Mouse (Mus musculus) T-helper 1 cell (primary cell): Measurements from ENCODE around the gene Arhgdia.

ENCODE experiments used
- in situ Hi-C: fragments of 300-600 bp; cut with MboI, MseI; formaldehyde crosslinking; loops from one replicate; pipeline ENCODE4 v1.15.1; 2025; ENCODE audit warnings: high pct_unique_total_duplicates

Gene Arhgdia

DNA sequence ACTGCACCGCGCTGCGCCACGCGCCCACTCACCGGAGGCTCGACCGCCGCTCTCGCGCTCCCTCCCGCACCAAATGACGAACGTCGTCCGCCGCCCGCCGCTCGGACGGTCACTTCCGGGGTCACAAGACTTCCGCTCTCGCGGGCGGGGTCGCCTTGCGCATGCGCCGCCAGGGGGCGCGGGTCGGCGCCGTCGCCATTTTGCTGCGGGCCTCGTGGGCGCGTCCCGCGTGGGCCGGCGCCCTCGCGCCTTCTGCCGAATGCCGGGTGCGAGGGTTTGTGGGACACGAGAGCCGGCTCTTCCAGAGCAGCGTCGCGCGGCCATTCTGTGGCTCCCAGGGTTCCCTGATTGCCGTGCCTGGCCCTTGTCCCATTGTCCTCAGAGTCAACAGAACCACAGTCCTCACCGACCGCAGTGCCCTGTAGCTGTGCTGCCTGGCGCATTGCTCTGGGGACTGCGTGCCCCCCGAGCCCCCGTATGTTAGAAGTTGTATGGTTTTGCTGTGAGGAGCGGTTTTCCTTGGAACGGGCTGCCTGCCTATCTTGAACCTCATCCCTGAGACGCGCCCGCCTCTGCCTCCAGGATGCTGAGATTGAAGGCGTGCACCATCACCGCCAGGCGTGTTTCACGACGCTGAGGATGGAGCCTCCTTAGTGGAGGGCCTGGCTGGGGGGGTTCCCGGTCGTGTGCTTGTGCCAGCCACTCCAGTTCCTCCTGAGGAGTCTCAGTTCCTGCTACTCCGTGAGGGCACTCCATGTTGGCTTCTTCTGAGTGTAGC lies at the start of gene Arhgdia:
Arhgdia (minus strand) TSS at position 135 of the 778 bp plus-strand sequence.
- in situ Hi-C loops = no loop called here

GRCm38 (mm10) chr11:120630401-120630871 lies 49.0 kb upstream of the Arhgdia start:
- in situ Hi-C loops = no loop called here

GRCm38 (mm10) chr11:120629911-120630310 lies 48.5 kb upstream of the Arhgdia start:
- in situ Hi-C loops = no loop called here

- in situ Hi-C loops = no loop called here
These were observed 47.9 kb upstream of the Arhgdia start for GRCm38 (mm10) chr11:120629341-120629730.

DNA sequence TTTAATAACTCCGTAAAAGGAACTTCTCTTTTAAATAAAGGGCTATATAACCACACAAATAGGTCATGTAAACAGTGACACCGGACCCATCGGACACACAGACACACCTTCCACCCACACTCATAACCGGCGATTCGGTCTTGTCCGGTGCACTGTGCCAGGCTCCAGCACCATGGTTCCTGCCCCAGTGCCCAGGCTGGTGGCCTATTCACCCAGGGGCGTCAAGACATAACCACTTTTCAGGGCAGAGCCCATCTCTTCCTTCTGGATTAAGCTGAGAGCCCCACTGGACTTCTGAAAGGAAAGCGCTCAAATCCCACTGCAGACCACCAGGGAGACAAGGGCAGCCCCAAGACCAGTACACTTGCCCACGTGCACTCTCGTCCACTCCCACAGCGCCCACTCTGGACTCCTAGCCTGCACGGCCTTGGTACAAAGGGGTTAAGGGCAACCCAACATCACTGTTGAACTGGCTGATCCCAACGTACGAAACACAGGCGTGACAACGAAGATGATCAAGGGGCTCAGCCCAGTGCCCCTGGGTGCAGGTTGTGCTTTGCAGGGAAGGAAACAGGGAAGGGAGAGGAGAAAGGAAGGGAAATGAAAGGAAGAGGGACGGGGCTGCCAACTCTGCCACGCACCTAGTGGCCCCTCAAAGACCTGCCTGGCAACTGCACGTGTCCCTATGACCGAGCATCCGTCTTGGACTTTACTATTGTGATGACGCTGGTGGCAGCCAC lies 47.3 kb upstream of the Arhgdia start:
- in situ Hi-C loops = no loop called here

GRCm38 (mm10) chr11:120627468-120628300 lies 46.3 kb upstream of the Arhgdia start:
- in situ Hi-C loops = no loop called here

- in situ Hi-C loops = no loop called here
These were observed 45.5 kb upstream of the Arhgdia start for GRCm38 (mm10) chr11:120626785-120627467.

DNA sequence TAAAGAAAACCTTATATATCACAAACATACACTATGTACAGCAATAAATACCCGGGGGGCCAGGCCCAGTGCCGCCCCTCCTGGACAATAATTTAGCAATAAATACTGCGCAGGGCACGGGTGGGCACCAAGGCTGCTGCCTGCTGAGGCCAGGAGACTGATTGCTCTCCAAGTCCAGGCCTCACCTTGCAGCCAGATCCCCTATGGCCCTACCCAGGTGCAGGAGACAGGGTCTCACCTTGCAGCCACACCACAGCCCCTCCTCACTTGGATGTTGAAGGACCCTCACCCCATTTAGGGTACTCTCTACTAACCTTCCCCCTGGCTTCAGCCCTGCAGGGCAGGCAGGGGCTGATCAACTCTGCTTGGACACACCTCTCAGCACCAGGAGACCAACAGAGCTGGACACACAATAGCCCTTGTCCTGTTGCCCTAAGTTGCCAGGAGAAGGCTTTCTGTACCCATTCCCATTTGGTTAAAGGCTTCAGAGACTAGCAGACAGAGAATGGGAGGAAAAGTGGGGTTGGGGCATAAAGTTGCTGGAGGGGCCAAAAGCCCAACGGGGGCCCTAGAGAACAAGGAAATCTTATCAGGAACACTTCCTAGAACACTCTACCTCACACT lies 43.8 kb upstream of the Arhgdia start, which contains the start of gene Sirt7:
Sirt7 (minus strand) TSS at position 89 of the 624 bp plus-strand sequence.
- in situ Hi-C loops = no loop called here

GRCm38 (mm10) chr11:120624680-120625111 lies 43.3 kb upstream of the Arhgdia start:
- in situ Hi-C loops = no loop called here

- in situ Hi-C loops = no loop called here
These were observed 42.7 kb upstream of the Arhgdia start for GRCm38 (mm10) chr11:120623961-120624679.

DNA sequence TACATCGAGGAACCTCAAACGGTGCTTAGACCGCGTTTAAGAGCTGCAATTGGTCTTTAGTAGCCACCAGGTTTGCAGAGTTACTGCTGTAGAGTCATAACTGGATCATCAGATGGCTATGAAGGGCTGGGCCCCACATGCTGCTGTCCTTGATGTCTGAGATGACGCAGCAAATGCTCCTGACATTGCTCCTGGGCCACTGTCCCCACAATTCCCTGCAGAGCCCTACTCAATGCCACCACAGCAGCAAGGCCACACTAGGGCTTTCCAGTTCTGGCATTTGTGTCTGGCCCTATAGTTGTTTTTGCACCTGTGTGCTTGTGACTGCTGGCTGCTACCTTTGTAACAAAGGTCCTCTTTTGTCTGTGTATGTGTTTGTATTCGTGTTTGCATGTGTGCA lies 41.4 kb upstream of the Arhgdia start:
- in situ Hi-C loops = no loop called here

DNA sequence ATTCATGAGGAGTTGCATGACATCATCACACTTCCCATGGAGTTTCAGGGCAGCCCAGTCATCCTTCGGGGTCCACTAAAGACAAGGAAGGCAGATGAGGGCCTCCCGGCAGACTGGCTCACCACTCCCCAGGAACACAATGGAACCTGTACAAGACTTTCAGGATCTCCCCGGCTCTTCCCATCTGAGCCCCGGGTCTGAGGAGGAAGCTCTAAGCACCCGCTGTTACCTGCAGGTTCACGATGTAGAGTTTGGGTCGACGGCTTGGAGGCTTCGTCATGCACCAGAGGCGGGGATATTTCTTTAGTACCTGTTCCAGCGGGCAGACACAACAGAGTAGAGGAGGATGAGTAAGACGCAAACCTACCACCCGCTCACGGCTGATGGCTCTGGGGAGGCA lies 38.8 kb upstream of the Arhgdia start:
- in situ Hi-C loops = no loop called here

- in situ Hi-C loops = no loop called here
These were observed 37.5 kb upstream of the Arhgdia start for GRCm38 (mm10) chr11:120618619-120619535.

- in situ Hi-C loops = no loop called here
These were observed 36.2 kb upstream of the Arhgdia start, which contains the start of gene Pcyt2 for GRCm38 (mm10) chr11:120617519-120618112. Gene Pcyt2 (minus strand): TSS chr11:120617936.

DNA sequence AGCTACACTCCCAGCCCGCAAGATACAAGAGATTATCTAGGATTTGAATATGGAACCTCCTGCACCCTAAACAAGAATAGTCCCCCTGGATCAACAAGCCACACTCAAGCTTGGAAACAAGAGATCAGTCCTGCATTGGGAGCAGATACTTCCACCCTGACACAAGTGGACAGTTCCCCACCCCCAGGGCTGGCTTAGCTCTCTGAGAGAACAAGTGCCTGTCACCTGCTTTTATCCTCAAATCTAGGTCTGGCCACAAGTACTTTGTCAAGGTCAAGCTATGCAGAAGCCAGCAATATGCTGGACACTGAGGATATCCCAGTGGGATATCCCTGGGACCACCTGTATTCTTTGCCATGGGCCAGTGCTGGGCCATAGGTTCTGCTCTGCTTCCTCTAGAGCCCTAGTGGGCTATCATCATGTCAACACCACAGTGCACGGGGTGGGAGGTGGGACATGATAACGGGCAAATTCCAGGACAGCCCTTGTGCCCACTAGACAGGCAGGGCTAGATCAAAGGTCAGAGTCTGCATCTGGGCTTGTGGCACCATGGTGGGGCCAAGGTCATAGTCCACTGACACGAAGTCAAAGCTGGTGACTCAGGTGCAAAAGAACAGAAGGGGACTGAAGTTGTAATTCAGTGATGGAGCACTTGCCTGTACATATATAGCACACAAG lies 35.3 kb upstream of the Arhgdia start:
- in situ Hi-C loops = no loop called here

GRCm38 (mm10) chr11:120615606-120616203 lies 34.3 kb upstream of the Arhgdia start:
- in situ Hi-C loops = no loop called here

GRCm38 (mm10) chr11:120615167-120615566 lies 33.7 kb upstream of the Arhgdia start:
- in situ Hi-C loops = no loop called here
